12 mouse cellular contexts compared by ENCODE assay signal in genomic region chr15:78267865-78268264, GRCm38 (mm10). TPM values are rescaled to one million over a fixed set of nuclear protein-coding genes. Genes with fewer than 3 reads are reported as not detected.
DNase-seq lines count a peak whose midpoint lies in the region; ATAC-seq and TF ChIP-seq lines count a peak whose summit lies in the region.
"Had no signal": no experiment of that assay in that cellular context is flagged by ENCODE, and none has a peak within 500 bp of the region (broad histone marks: within the 10 kb centered on the region; RNA-seq: fewer than 3 reads in every experiment).

No protein-coding gene starts in this region.

- no peak for DNase-seq in heart, postnatal 4 days
- peak; percentile 92 for DNase-seq in MEL (ENCODE audit: low read depth, low spot score)
- no peak for DNase-seq in layer of hippocampus, postnatal 25 days (ENCODE audit: extremely low spot score in 1 of 2, low spot score in 1 of 2)
- DNase-seq in gastrocnemius, postnatal 36 days, result no peak
- no peak for DNase-seq in kidney, adult 8-10 months
- DNase-seq: cerebellum, adult 8-10 months; kidney, postnatal 25 days; lung, postnatal 14 days had no signal

- peak; percentile 100 for TF ChIP-seq EP300 in MEL (IDR thresholded peaks at IDR 0.05; ENCODE audit: low read depth in 1 of 2, low read length in 2 of 2)

- H3K4me1 ChIP-seq in heart, embryonic 14.5 days (ENCODE audit: control insufficient read depth in 2 of 2, insufficient read depth in 2 of 2, low read length in 2 of 2), result peaks cover 0 to 6% of the 10 kb centered on the region in 2 experiments; a peak in 2 of 4 replicates
- H3K4me1 ChIP-seq in MEL (ENCODE audit: control insufficient read depth in 1 of 2, insufficient read depth in 2 of 2, low read length in 2 of 2), result peaks cover 13 to 41% of the 10 kb centered on the region in 2 experiments
- H3K4me1 ChIP-seq in megakaryocyte, embryonic 14.5 days, result peaks cover 78% of the 10 kb centered on the region

- WGBS in heart, embryonic 14.5 days, result 22% methylated on average over 4 of the region's 4 CpGs

- no peak overlapping the region for H3K27ac ChIP-seq in heart, embryonic 14.5 days (replicated peaks in 1 of 2; ENCODE audit: control insufficient read depth in 1 of 2, insufficient read depth in 1 of 2, low read depth in 2 of 2, low read length in 2 of 2)
- H3K27ac ChIP-seq in MEL (ENCODE audit: control insufficient read depth, low read depth, low read length), result peak overlapping the region; percentile 92
- H3K27ac ChIP-seq: hindbrain, postnatal 0 days had no signal

- intact Hi-C loops in gastrocnemius, postnatal 36 days (cut with DNase I), result no loop called here

- H3K27me3 ChIP-seq in heart, embryonic 14.5 days (ENCODE audit: control insufficient read depth, insufficient read depth, low read length), result no peaks in the 10 kb centered on the region
- H3K27me3 ChIP-seq in MEL (ENCODE audit: control insufficient read depth in 1 of 2, insufficient read depth in 2 of 2, low read length in 2 of 2), result no peaks in the 10 kb centered on the region
- no peaks in the 10 kb centered on the region for H3K27me3 ChIP-seq in megakaryocyte, embryonic 14.5 days (replicated peaks)

- H3K9ac ChIP-seq in heart, embryonic 14.5 days (ENCODE audit: low read length), result no peak overlapping the region
- H3K9ac ChIP-seq in MEL (ENCODE audit: control insufficient read depth, low read depth, low read length, poor library complexity, severe bottlenecking), result no peak overlapping the region

- H3K9me3 ChIP-seq in heart, embryonic 14.5 days (ENCODE audit: control insufficient read depth, low read length), result peaks cover 4% of the 10 kb centered on the region; the same call in 1 of the 2 replicates
- H3K9me3 ChIP-seq in MEL (replicated peaks; ENCODE audit: insufficient read depth, low read length), result no peaks in the 10 kb centered on the region
- H3K9me3 ChIP-seq in megakaryocyte, embryonic 14.5 days, result peaks cover 8% of the 10 kb centered on the region; the same call in 1 of the 2 replicates

- no peaks in the 10 kb centered on the region for H3K36me3 ChIP-seq in heart, embryonic 14.5 days (ENCODE audit: control insufficient read depth, insufficient read depth, low read length)
- H3K36me3 ChIP-seq in MEL (ENCODE audit: control insufficient read depth in 1 of 2, insufficient read depth in 2 of 2, low read length in 2 of 2), result peaks cover 0 to 29% of the 10 kb centered on the region in 2 experiments; a peak in 2 of 4 replicates
- H3K36me3 ChIP-seq in megakaryocyte, embryonic 14.5 days (replicated peaks; ENCODE audit: low read length), result peaks cover 17% of the 10 kb centered on the region

- TF ChIP-seq RAD21 in MEL (IDR thresholded peaks at IDR 0.05; ENCODE audit: low read depth, low read length), result no peak

- H3K4me2 ChIP-seq in heart, embryonic 14.5 days (ENCODE audit: low read length), result no peak overlapping the region

- TF ChIP-seq CTCF in MEL (IDR thresholded peaks at IDR 0.05 in 2 of 3, conservative IDR thresholded peaks at IDR 0.05 in 1 of 3; ENCODE audit: control insufficient read depth in 1 of 3, insufficient read depth in 1 of 3, low read depth in 2 of 3, low read length in 3 of 3, poor library complexity in 1 of 3, severe bottlenecking in 1 of 3), result no peak

- TF ChIP-seq POLR2A in MEL (IDR thresholded peaks at IDR 0.05; ENCODE audit: control insufficient read depth in 1 of 2, insufficient read depth in 1 of 2, low read depth in 1 of 2, low read length in 2 of 2, poor library complexity in 1 of 2), result no peak

- no peaks in the 10 kb centered on the region for H3K79me2 ChIP-seq in MEL (ENCODE audit: control insufficient read depth, insufficient read depth, low read length, poor library complexity)

- no peak overlapping the region for H3K4me3 ChIP-seq in heart, embryonic 14.5 days (ENCODE audit: control insufficient read depth in 1 of 2, insufficient read depth in 1 of 2, low read depth in 1 of 2, low read length in 2 of 2)
- no peak overlapping the region for H3K4me3 ChIP-seq in MEL (ENCODE audit: control insufficient read depth in 1 of 2, insufficient read depth in 1 of 2, low read depth in 2 of 2, low read length in 2 of 2)
- H3K4me3 ChIP-seq in megakaryocyte, embryonic 14.5 days (replicated peaks), result peak overlapping the region; percentile 50

- ATAC-seq in heart, embryonic 14.5 days (ENCODE audit: insufficient number of reproducible peaks, insufficient read depth, low FRiP score, low read depth), result 0 out of 2 replicates have a peak, but pooled peaks have one; percentile 41
- peak; percentile 91 for ATAC-seq in erythroid progenitor cell, adult 5-6 weeks (replicated peaks; ENCODE audit: low FRiP score, poor library complexity, severe bottlenecking)
- ATAC-seq: hindbrain, postnatal 0 days had no signal

TF ChIP-seq in MEL, 35 proteins besides CTCF, POLR2A, EP300 and RAD21 (continues in another document):
- TF ChIP-seq MYC (IDR thresholded peaks at IDR 0.05; ENCODE audit: low read depth, low read length), result peak; percentile 91
- peak; percentile 65; the same call in 1 of the 2 replicates for TF ChIP-seq MYB (IDR thresholded peaks at IDR 0.05; ENCODE audit: low read depth, low read length)
- TF ChIP-seq HCFC1 (IDR thresholded peaks at IDR 0.05; ENCODE audit: low read depth, low read length), result peak; percentile 43; the same call in 1 of the 2 replicates
- peak; percentile 99 for TF ChIP-seq ETS1 (IDR thresholded peaks at IDR 0.05; ENCODE audit: low read depth, low read length)
- TF ChIP-seq GATA1 (IDR thresholded peaks at IDR 0.05; ENCODE audit: low read depth, low read length), result peak; percentile 99
- no peak for TF ChIP-seq NRF1 (IDR thresholded peaks at IDR 0.05; ENCODE audit: insufficient read depth, low read depth, low read length, poor library complexity, severe bottlenecking)
- TF ChIP-seq ELF1 (IDR thresholded peaks at IDR 0.05; ENCODE audit: low read depth, low read length), result no peak; the same call in 1 of the 2 replicates
- TF ChIP-seq RCOR1 (IDR thresholded peaks at IDR 0.05; ENCODE audit: low read depth, low read length), result peak; percentile 94
- TF ChIP-seq ZMIZ1 (IDR thresholded peaks at IDR 0.05; ENCODE audit: low read depth, low read length), result no peak
- TF ChIP-seq KAT2A (conservative IDR thresholded peaks at IDR 0.05; ENCODE audit: low read depth, low read length), result no peak
- TF ChIP-seq USF2 (IDR thresholded peaks at IDR 0.05; ENCODE audit: borderline replicate concordance in 1 of 2, insufficient read depth in 1 of 2, low read depth in 1 of 2, low read length in 2 of 2), result no peak
- peak; percentile 77; the same call in 1 of the 2 replicates for TF ChIP-seq MEF2A (IDR thresholded peaks at IDR 0.05; ENCODE audit: extremely low read depth, insufficient replicate concordance, low read depth, low read length, poor library complexity, severe bottlenecking)
- no peak for TF ChIP-seq TBP (IDR thresholded peaks at IDR 0.05; ENCODE audit: low read depth, low read length)
- TF ChIP-seq BHLHE40 (IDR thresholded peaks at IDR 0.05; ENCODE audit: borderline replicate concordance, low read depth, low read length), result peak; percentile 97
- TF ChIP-seq ZC3H11A (IDR thresholded peaks at IDR 0.05; ENCODE audit: low read depth, low read length), result no peak
- peak; percentile 96 for TF ChIP-seq JUND (IDR thresholded peaks at IDR 0.05; ENCODE audit: low read depth, low read length)
- TF ChIP-seq MAX (IDR thresholded peaks at IDR 0.05; ENCODE audit: low read length), result peak; percentile 88
- peak; percentile 71; the same call in 1 of the 2 replicates for TF ChIP-seq CHD2 (IDR thresholded peaks at IDR 0.05; ENCODE audit: low read length)

RNA-seq across cellular contexts. Expression of gene Ncf4, which starts 23.3 kb away (rescaled TPM):
- polyA plus RNA-seq in heart, embryonic 14.5 days (2014; fragmentation: Nextera tagmentation; extraction: Ambion mirVana), result 2.2 and 3.3 TPM in 2 replicates
- 1 to 10 TPM; 1.9 to 2.1 TPM for total RNA-seq in heart, postnatal 4 days (2021)
- 1.7 and 2.8 TPM in 2 replicates for total RNA-seq in MEL (2012; rRNA removed)
- 10 to 100 TPM in 1 of 2 experiments, not detected in 1; 16.5 TPM for polyA plus RNA-seq in MEL (2012; ENCODE audit: insufficient read depth in 1 of 2, insufficient read length in 2 of 2, low read depth in 1 of 2, low replicate concordance in 2 of 2, missing spikeins in 1 of 2)
- 37.7 and 61.6 TPM in 2 replicates for total RNA-seq in erythroid progenitor cell, adult 5-6 weeks (2015; ENCODE audit: low replicate concordance)
- total RNA-seq in erythroid progenitor cell, adult 5-6 weeks (2017; ENCODE audit: low replicate concordance), result 27.7 and 54.2 TPM in 2 replicates
- 31.4 and 83.6 TPM in 2 replicates for polyA plus RNA-seq in megakaryocyte, embryonic 14.5 days (2012; ENCODE audit: insufficient read depth, low replicate concordance)
- 1 to 10 TPM; 1.1 to 1.3 TPM for total RNA-seq in layer of hippocampus, postnatal 25 days (2021)
- 1 to 10 TPM in 1 of 2 experiments, under 1 TPM in 1; 0.91 to 1.2 TPM for total RNA-seq in gastrocnemius, postnatal 36 days (2021)

RNA-seq across cellular contexts. Expression of gene Csf2rb2, which starts 37.7 kb away (rescaled TPM):
- 0.18 and 0.19 TPM in 2 replicates for polyA plus RNA-seq in heart, embryonic 14.5 days (2014; fragmentation: Nextera tagmentation; extraction: Ambion mirVana)
- 1 to 10 TPM; 1.1 to 1.2 TPM for total RNA-seq in heart, postnatal 4 days (2021)
- 0.33 and 0.54 TPM in 2 replicates for total RNA-seq in MEL (2012; rRNA removed)
- 1 to 10 TPM in 1 of 2 experiments, not detected in 1; 1.8 TPM for polyA plus RNA-seq in MEL (2012; ENCODE audit: insufficient read depth in 1 of 2, insufficient read length in 2 of 2, low read depth in 1 of 2, low replicate concordance in 2 of 2, missing spikeins in 1 of 2)
- total RNA-seq in erythroid progenitor cell, adult 5-6 weeks (2015; ENCODE audit: low replicate concordance), result 1.1 and 5.0 TPM in 2 replicates
- total RNA-seq in erythroid progenitor cell, adult 5-6 weeks (2017; ENCODE audit: low replicate concordance), result 0.13 TPM in 1 of 2 replicates, not detected in the other
- 47.0 and 75.8 TPM in 2 replicates for polyA plus RNA-seq in megakaryocyte, embryonic 14.5 days (2012; ENCODE audit: insufficient read depth, low replicate concordance)
- total RNA-seq in layer of hippocampus, postnatal 25 days (2021), result 1 to 10 TPM; 1.5 to 2.1 TPM
- total RNA-seq in gastrocnemius, postnatal 36 days (2021), result under 1 TPM; 0.31 to 0.44 TPM

RNA-seq across cellular contexts. Expression of gene Csf2rb, which starts 57.7 kb away (rescaled TPM):
- 0.99 and 1.00 TPM in 2 replicates for polyA plus RNA-seq in heart, embryonic 14.5 days (2014; fragmentation: Nextera tagmentation; extraction: Ambion mirVana)
- 1 to 10 TPM; 1.6 to 2.0 TPM for total RNA-seq in heart, postnatal 4 days (2021)
- total RNA-seq in MEL (2012; rRNA removed), result 2.4 and 3.2 TPM in 2 replicates
- polyA plus RNA-seq in MEL (2012; ENCODE audit: insufficient read depth in 1 of 2, insufficient read length in 2 of 2, low read depth in 1 of 2, low replicate concordance in 2 of 2, missing spikeins in 1 of 2), result 10 to 100 TPM in 1 of 2 experiments, not detected in 1; 10.1 TPM
- 12.6 and 18.0 TPM in 2 replicates for total RNA-seq in erythroid progenitor cell, adult 5-6 weeks (2015; ENCODE audit: low replicate concordance)
- 4.9 and 6.8 TPM in 2 replicates for total RNA-seq in erythroid progenitor cell, adult 5-6 weeks (2017; ENCODE audit: low replicate concordance)
- polyA plus RNA-seq in megakaryocyte, embryonic 14.5 days (2012; ENCODE audit: insufficient read depth, low replicate concordance), result 80.6 and 123 TPM in 2 replicates
- total RNA-seq in layer of hippocampus, postnatal 25 days (2021), result 1 to 10 TPM; 2.5 to 2.6 TPM
- total RNA-seq in gastrocnemius, postnatal 36 days (2021), result 1 to 10 TPM in 1 of 2 experiments, under 1 TPM in 1; 0.69 to 1.2 TPM
